7 mouse cellular contexts compared by ENCODE assay signal in genomic region chr16:33797860-33798259, GRCm38 (mm10). TPM values are rescaled to one million over a fixed set of nuclear protein-coding genes. Genes with fewer than 3 reads are reported as not detected.
DNase-seq lines count a peak whose midpoint lies in the region; ATAC-seq and TF ChIP-seq lines count a peak whose summit lies in the region.

No protein-coding gene starts in this region.

- H3K9ac ChIP-seq in hindbrain, postnatal 0 days (replicated peaks; ENCODE audit: low read length): no peak overlapping the region

- no peaks in the 10 kb centered on the region for H3K4me1 ChIP-seq in hindbrain, postnatal 0 days (ENCODE audit: insufficient read depth, low read length)

- peak; percentile 13 for DNase-seq in ovary, postnatal 10 days (ENCODE audit: low spot score)
- no peak for DNase-seq in ovary, adult 18-20 months (ENCODE audit: low spot score)
- peak; percentile 73 for DNase-seq in ZHBTc4 (ENCODE audit: low read depth, low spot score)
- DNase-seq in cerebellum, adult 9-10 months: peak; percentile 63
- peak; percentile 71 for DNase-seq in hindbrain, postnatal 0 days (ENCODE audit: low spot score)
- DNase-seq in left cerebral cortex, postnatal 36 days (ENCODE audit: low spot score in 2 of 2): peak; percentile 22 to 33
- DNase-seq in right cerebral cortex, adult 2 months (ENCODE audit: low spot score in 2 of 2): peak; percentile 63 to 66

- no peak overlapping the region for H3K4me3 ChIP-seq in hindbrain, postnatal 0 days (ENCODE audit: low read length)

- peak; percentile 75 for TF ChIP-seq CTCF in hindbrain, postnatal 0 days (IDR thresholded peaks at IDR 0.05; ENCODE audit: low read depth)

- no peak for ATAC-seq in hindbrain, postnatal 0 days

- H3K9me3 ChIP-seq in hindbrain, postnatal 0 days (ENCODE audit: low read length): no peaks in the 10 kb centered on the region

- H3K36me3 ChIP-seq in hindbrain, postnatal 0 days (ENCODE audit: insufficient read depth, low read length): no peaks in the 10 kb centered on the region

- intact Hi-C loops in left cerebral cortex, postnatal 36 days (cut with DNase I): loop anchor here (5.0 kb wide), 1 partner anchor 36 kb away; no protein-coding TSS in a partner anchor

- no peaks in the 10 kb centered on the region for H3K27me3 ChIP-seq in hindbrain, postnatal 0 days (ENCODE audit: insufficient read depth, low read length)

- H3K4me2 ChIP-seq in hindbrain, postnatal 0 days (ENCODE audit: low read depth, low read length): no peak overlapping the region

- H3K27ac ChIP-seq in hindbrain, postnatal 0 days: no peak overlapping the region

- WGBS in hindbrain, postnatal 0 days: 58% methylated on average over 5 of the region's 5 CpGs

RNA-seq across cellular contexts. Expression of gene Muc13, which starts 4.0 kb away (rescaled TPM):
- total RNA-seq in hindbrain, postnatal 0 days (2014; rRNA removed): not detected in 2 replicates
- polyA plus RNA-seq in hindbrain, postnatal 0 days (2015; fragmentation: Nextera tagmentation; extraction: Ambion mirVana): 0.06 TPM in 1 of 2 replicates, not detected in the other
- under 1 TPM in 1 of 2 experiments, not detected in 1; 0.10 TPM for total RNA-seq in left cerebral cortex, postnatal 36 days (2021)

RNA-seq across cellular contexts. Expression of gene Itgb5, which starts 31.6 kb away (rescaled TPM):
- 46.7 and 52.8 TPM in 2 replicates for total RNA-seq in hindbrain, postnatal 0 days (2014; rRNA removed)
- polyA plus RNA-seq in hindbrain, postnatal 0 days (2015; fragmentation: Nextera tagmentation; extraction: Ambion mirVana): 18.4 and 20.0 TPM in 2 replicates
- 10 to 100 TPM; 35.6 to 37.1 TPM for total RNA-seq in left cerebral cortex, postnatal 36 days (2021)
